Mouse (Mus musculus) hindbrain, embryonic 13.5 days (tissue): ENCODE measurements around the gene Anxa5. TPM values are rescaled to one million over a fixed set of nuclear protein-coding genes. Genes with fewer than 3 reads are reported as not detected.

Source experiments
- ATAC-seq: fragments of 200-750 bp; cut with Nextera tagmentation; 2 replicates; pipeline ENCODE4 v1.8.0; 2017; ENCODE audit warnings: moderate TSS enrichment; ENCODE audit not compliant: low FRiP score
- H3K27ac ChIP-seq: fragments of 300-500 bp; sonication (generic); 2 replicates; pipeline ENCODE4 v1.5.1; 2015; ENCODE audit warnings: inconsistent platforms, mild to moderate bottlenecking, moderate library complexity
- H3K27me3 ChIP-seq: fragments of 300-500 bp; sonication (generic); 2 replicates; pipeline ENCODE4 v1.6.1; 2015; ENCODE audit warnings: mild to moderate bottlenecking, inconsistent platforms
- H3K36me3 ChIP-seq: fragments of 300-500 bp; sonication (generic); 2 replicates; pipeline ENCODE4 v1.6.1; 2015; ENCODE audit warnings: mild to moderate bottlenecking, inconsistent platforms
- H3K4me1 ChIP-seq: fragments of 300-500 bp; sonication (generic); replicated peaks from 2 replicates; pipeline ENCODE4 v1.6.1; 2015; ENCODE audit warnings: inconsistent platforms
- H3K4me2 ChIP-seq: fragments of 300-500 bp; sonication (generic); 2 replicates; pipeline ENCODE4 v1.6.1; 2015; ENCODE audit warnings: inconsistent platforms, mild to moderate bottlenecking, moderate library complexity
- H3K4me3 ChIP-seq: fragments of 300-500 bp; sonication (generic); 2 replicates; pipeline ENCODE4 v1.5.1; 2015; ENCODE audit warnings: mild to moderate bottlenecking, inconsistent platforms
- H3K9ac ChIP-seq: fragments of 300-500 bp; sonication (generic); 2 replicates; pipeline ENCODE4 v1.6.1; 2015; ENCODE audit warnings: mild to moderate bottlenecking, inconsistent platforms
- H3K9me3 ChIP-seq: fragments of 300-500 bp; sonication (generic); 2 replicates; pipeline ENCODE4 v1.6.1; 2016; ENCODE audit warnings: inconsistent platforms
- WGBS: fragments of 180-500 bp; shearing (Covaris S2); methylation state at CpG from one replicate; pipeline ENCODE4 v1.1.7; 2015; 5-methylcytosine and 5-hydroxymethylcytosine counted together
- polyA plus RNA-seq: library from polyadenylated mRNA; unstranded; fragments of >200 nt; fragmentation: Nextera tagmentation; extraction: Ambion mirVana; gene quantifications from 2 replicates; pipeline ENCODE4 v1.2.1, GENCODE M21; 2015

The Anxa5 gene
- polyA plus RNA-seq = 85.5 and 88.8 TPM in 2 replicates

DNA sequence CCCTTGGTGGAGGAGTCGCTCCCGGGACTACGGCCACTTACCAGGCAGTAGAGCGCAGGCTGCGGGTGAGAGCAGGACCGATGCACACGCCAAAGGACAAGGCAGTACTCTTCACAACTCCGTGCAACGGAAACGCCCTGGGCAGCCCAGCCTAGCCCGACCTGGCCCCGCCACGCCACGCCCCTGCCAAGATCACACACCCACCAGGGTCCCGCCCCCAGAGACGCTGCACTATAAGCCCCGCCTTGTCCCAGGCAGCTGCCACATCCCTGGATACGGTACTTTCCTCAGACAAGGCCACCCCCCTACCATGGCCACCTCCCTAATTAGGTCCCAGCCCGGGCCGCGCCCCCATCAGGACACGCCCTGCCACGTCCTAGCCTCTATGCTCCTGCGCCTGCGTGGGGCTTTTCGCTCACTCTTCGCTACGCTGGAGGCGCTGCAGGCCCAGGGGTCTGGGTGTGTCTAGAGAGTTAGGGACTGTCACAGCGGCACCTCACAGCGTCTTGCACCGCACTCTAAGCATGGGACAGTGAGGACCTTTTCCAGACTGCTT, at the start of gene Anxa5, which contains the start of gene 1810062G17Rik:
Gene Anxa5, minus strand, starts transcription at position 363 of the 556 bp plus-strand sequence.
Gene 1810062G17Rik, plus strand, starts transcription at position 406 of the 556 bp plus-strand sequence.
- H3K36me3 ChIP-seq = no peaks in the 10 kb centered on the region
- peak within 1 kb of the TSS; percentile 97 for H3K4me2 ChIP-seq
- H3K9me3 ChIP-seq = no peaks in the 10 kb centered on the region
- ATAC-seq = peak; percentile 96
- peaks cover 20% of the 10 kb centered on the region for H3K4me1 ChIP-seq
- WGBS = under 1% methylated on average over 32 of the region's 32 CpGs
- peaks cover 6% of the 10 kb centered on the region; the same call in 1 of the 2 replicates for H3K27me3 ChIP-seq
- peak within 1 kb of the TSS; percentile 25; the same call in 1 of the 2 replicates for H3K27ac ChIP-seq
- H3K4me3 ChIP-seq = peak within 1 kb of the TSS; percentile 63
- peak within 1 kb of the TSS; percentile 77 for H3K9ac ChIP-seq

DNA sequence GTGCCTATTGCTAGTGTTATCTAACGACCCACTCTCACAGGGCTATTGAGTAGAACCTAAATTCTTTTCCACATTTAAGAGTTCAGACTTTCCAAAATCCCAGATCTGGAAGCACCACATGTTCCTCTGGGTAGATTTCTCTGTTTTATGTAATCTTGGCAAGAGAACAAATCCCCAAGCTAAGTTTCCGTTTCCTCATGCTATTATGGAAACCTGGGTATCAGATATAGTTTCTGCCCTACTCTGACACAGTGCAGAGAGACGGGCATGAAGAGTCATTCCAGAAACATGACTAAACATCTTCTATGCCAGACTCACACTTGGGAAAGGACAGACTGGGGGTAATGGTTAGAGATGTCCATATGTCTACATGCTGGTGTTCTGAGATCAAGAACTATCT, 48.8 kb upstream of the Anxa5 start:
- no peak overlapping the region for H3K4me2 ChIP-seq
- no peak overlapping the region for H3K9ac ChIP-seq
- ATAC-seq = no peak
- H3K9me3 ChIP-seq = no peaks in the 10 kb centered on the region
- H3K27me3 ChIP-seq = peaks cover 40% of the 10 kb centered on the region
- peaks cover 14% of the 10 kb centered on the region for H3K4me1 ChIP-seq
- no peak overlapping the region for H3K27ac ChIP-seq
- H3K4me3 ChIP-seq = no peak overlapping the region
- H3K36me3 ChIP-seq = no peaks in the 10 kb centered on the region
- 90% methylated on average over 3 of the region's 3 CpGs for WGBS

DNA sequence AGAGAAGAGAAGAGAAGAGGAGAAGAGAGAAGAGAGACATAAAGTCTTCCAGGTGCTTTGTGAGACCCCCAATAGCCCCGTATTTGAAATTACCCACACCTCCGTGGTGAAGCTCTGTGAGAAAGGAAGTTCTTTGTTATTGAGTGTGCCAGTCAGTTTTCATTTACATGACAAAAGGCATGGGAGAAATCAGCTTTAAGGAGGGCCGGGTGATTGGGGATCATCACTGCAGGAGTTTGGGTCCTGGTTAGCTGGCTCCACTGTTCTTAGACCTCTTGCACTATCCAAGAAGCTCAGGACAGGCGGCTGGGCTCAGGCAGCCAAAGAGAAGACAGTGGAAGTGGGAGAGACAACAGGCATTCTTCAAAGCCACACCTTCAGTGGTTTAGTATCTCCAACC, 46.4 kb upstream of the Anxa5 start:
- H3K4me2 ChIP-seq = no peak overlapping the region; the same call in 1 of the 2 replicates
- no peak overlapping the region for H3K4me3 ChIP-seq
- peaks cover 46% of the 10 kb centered on the region for H3K27me3 ChIP-seq
- 4% methylated on average over 4 of the region's 4 CpGs for WGBS
- ATAC-seq = no peak
- no peak overlapping the region for H3K27ac ChIP-seq
- H3K4me1 ChIP-seq = peaks cover 14% of the 10 kb centered on the region
- H3K9me3 ChIP-seq = no peaks in the 10 kb centered on the region
- no peak overlapping the region for H3K9ac ChIP-seq
- no peaks in the 10 kb centered on the region for H3K36me3 ChIP-seq

DNA sequence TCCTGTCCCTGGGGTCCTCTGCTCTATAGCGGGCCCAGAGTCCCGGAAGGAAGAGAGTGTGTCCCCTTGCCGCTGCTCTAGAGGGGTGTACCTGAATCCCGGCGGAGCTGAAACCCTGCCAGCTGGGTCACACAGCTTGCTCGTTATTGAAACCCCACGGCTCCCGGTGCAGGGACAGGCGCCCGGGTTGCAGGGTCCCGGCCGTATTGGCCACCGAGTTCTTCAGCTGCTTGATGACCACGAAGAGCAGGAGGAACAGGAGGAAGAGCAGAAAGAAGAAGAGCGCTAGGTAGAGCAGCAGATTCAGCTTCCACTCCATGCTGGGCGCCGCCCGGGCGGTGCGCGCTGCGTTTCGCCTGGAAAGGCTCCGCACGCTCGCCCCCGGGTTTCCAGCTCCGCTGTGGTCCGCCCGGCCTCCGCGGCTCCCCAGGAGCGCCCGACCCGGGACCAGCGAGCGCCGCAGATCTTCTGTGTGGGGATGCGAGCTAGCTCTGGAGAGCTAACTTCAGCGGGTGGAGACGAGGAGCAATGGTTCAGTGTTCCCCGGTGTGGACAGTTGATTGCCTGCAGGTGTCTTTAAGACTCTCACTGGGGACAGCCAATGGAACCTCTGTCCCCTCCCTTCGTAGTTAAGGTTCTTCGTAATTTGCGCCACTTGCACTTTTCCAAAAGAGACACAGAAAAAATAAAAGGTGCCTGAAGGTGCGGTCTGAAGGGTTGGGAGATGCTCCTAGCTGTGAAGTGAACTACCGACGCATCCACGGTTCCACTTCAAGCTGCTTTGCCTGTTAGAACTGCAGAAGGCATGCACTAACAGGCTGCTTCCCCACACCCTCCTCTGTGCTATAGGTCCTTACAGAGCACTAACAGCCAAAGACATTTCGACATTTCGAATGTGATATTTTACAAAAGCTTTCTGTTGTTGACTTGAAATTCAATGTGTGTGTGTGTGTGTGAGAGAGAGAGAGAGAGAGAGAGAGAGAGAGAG, 45.7 kb upstream of the Anxa5 start, which contains the start of gene Gm11549:
Gene Gm11549, minus strand, starts transcription at position 741 of the 988 bp plus-strand sequence.
- H3K9me3 ChIP-seq = no peaks in the 10 kb centered on the region
- H3K9ac ChIP-seq = peak within 1 kb of the TSS; percentile 73
- H3K27me3 ChIP-seq = peaks cover 46% of the 10 kb centered on the region
- H3K27ac ChIP-seq = no peak within 1 kb of the TSS
- H3K4me3 ChIP-seq = peak within 1 kb of the TSS; percentile 57
- peak; percentile 78 for ATAC-seq
- under 1% methylated on average over 51 of the region's 51 CpGs for WGBS
- no peaks in the 10 kb centered on the region for H3K36me3 ChIP-seq
- peak within 1 kb of the TSS; percentile 97 for H3K4me2 ChIP-seq
- peaks cover 14% of the 10 kb centered on the region for H3K4me1 ChIP-seq

DNA sequence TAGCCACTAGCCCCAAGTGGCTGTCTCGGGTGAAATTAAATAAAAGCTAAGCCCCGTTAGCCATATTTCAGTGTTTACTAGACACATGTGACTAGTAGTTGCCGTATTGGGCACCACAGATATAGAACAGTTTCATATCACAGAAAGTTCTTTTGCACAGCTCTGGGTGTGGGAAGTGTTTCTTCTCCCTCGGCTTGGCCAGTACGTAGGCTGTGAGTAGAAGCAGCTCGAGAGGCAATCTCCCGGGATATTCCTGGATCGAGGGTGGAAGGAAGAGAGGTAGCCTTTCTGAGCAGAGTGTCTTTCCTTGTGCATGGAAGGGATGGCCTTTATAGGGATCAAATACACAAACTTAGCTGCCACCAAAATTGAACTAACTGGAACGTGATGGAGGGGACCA, 40.5 kb upstream of the Anxa5 start:
- no peak overlapping the region for H3K27ac ChIP-seq
- H3K27me3 ChIP-seq = peaks cover 23% of the 10 kb centered on the region
- no peaks in the 10 kb centered on the region for H3K36me3 ChIP-seq
- H3K9ac ChIP-seq = no peak overlapping the region
- H3K4me2 ChIP-seq = no peak overlapping the region
- no peaks in the 10 kb centered on the region for H3K9me3 ChIP-seq
- 88% methylated on average over 9 of the region's 9 CpGs for WGBS
- no peak overlapping the region for H3K4me3 ChIP-seq
- peaks cover 5% of the 10 kb centered on the region for H3K4me1 ChIP-seq
- ATAC-seq = no peak

DNA sequence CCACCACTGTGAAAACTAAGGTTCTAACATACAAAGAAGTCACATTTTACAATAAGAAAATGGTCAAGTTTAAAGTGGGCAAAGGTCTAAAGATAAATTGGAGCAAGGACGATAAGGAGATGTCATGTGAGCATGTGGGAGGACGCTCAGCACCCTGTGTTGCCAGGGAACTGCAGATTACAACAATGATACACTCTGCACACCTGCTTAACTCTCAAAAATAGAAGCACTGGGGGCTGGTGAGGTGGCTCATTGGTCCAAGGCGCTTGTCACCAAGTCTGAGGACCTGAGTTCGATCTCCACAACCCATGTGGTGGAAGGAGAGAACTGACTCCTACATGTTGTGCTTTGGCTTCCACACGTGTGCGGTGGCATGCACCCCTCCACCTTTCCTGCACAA, 35.8 kb upstream of the Anxa5 start:
- Histone ChIP-seq H3K4me1 (no peaks in the 10 kb centered on the region), H3K9me3 (no peaks in the 10 kb centered on the region), H3K27ac (no peak overlapping the region), H3K36me3 (no peaks in the 10 kb centered on the region), H3K27me3 (no peaks in the 10 kb centered on the region), H3K4me2 (no peak overlapping the region), H3K9ac (no peak overlapping the region), H3K4me3 (no peak overlapping the region)
- ATAC-seq = no peak
- WGBS = 92% methylated on average over 6 of the region's 6 CpGs

DNA sequence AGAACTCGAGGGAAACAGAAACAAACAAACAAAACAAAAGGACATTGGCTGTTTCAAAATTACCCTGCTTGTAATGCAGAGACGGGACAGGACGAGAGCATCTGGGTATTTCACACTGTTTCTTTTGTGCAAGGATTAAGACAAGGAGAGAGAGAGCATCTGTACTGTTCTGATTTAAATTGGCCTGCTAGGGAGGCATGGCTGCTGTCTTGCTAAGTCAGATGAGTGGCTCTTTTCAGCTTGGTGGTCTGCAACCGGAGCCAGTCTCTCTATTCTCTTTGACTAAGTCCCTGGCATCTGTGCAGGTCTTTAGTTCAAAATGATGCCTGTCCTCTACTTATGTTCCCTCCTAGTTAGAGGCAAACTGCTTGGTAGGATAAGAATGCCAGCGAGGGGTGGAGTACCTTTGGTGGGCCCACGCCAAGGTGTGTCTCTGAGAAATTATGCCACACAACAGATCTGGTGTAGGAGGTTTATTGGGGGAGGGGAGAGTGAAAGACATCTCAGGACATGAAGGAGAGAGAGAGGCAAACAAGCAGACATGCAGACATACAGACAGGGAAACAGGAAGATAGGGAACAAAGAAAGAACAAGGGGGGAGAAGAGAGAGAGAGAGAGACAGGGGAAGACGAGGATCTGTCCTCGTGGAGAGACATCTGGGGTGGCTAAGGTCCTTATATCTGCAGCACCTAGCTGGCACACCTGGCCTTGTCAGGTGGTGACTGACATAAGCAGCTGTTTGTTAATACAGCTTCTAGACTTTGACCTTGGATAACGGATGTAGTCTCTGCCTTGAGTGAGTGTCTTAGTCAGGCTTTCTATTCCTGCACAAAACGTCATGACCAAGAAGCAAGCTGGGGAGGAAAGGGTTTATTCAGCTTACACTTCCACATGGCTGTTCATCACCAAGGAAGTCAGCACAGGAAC, 30.4 kb upstream of the Anxa5 start:
- ATAC-seq = no peak
- Histone ChIP-seq H3K4me2 (no peak overlapping the region), H3K9me3 (no peaks in the 10 kb centered on the region), H3K36me3 (no peaks in the 10 kb centered on the region), H3K4me3 (no peak overlapping the region), H3K27ac (no peak overlapping the region), H3K27me3 (no peaks in the 10 kb centered on the region), H3K9ac (no peak overlapping the region), H3K4me1 (no peaks in the 10 kb centered on the region)
- 53% methylated on average over 10 of the region's 10 CpGs for WGBS

DNA sequence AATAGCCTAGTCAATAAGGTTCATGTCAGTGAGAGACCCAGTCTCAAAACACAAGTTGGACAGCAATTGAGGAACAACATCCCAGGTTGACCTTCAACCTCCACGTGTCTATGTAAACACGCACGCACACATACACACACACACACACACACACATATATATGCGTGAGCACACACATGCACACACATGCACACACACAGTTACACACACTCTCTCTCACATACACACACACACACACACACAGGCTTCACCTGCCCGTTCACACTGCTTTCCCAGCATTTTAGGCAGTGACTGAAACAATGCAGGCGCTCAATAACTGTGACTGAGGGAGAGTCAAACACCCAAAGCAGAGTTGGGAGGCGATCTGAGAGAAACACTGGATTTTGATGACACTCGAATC, 29.6 kb upstream of the Anxa5 start:
- Histone ChIP-seq H3K4me3 (no peak overlapping the region), H3K27ac (no peak overlapping the region), H3K36me3 (no peaks in the 10 kb centered on the region), H3K9ac (no peak overlapping the region), H3K27me3 (no peaks in the 10 kb centered on the region), H3K9me3 (no peaks in the 10 kb centered on the region), H3K4me2 (no peak overlapping the region), H3K4me1 (no peaks in the 10 kb centered on the region)
- no peak for ATAC-seq
- 81% methylated on average over 8 of the region's 8 CpGs for WGBS

DNA sequence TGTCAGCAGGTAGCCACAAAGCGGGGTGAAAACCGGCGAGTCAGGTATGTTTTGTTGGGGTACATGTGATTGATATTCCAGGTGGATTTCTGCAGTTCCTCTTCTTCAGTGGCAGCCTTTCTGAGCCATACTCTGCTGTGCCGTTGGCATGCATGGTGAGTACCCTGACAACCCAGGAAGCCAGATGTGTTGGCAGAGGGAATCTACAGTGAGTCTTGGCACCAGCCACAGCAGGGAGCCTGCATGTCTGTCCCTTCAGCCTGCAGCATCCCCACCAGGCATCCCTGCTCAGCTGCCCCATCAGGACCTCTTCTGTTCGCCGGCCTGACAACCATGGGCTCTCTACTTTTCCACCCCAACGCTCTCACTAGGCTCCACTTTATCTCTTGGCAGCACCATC, 25.9 kb upstream of the Anxa5 start:
- WGBS = 79% methylated on average over 7 of the region's 7 CpGs
- no peak overlapping the region for H3K27ac ChIP-seq
- H3K4me2 ChIP-seq = no peak overlapping the region
- H3K4me1 ChIP-seq = 0 out of 2 replicates have a peak, but pooled peaks cover 2% of the 10 kb centered on the region
- H3K4me3 ChIP-seq = no peak overlapping the region
- no peaks in the 10 kb centered on the region for H3K36me3 ChIP-seq
- H3K9ac ChIP-seq = no peak overlapping the region
- no peaks in the 10 kb centered on the region for H3K27me3 ChIP-seq
- H3K9me3 ChIP-seq = no peaks in the 10 kb centered on the region
- no peak for ATAC-seq

DNA sequence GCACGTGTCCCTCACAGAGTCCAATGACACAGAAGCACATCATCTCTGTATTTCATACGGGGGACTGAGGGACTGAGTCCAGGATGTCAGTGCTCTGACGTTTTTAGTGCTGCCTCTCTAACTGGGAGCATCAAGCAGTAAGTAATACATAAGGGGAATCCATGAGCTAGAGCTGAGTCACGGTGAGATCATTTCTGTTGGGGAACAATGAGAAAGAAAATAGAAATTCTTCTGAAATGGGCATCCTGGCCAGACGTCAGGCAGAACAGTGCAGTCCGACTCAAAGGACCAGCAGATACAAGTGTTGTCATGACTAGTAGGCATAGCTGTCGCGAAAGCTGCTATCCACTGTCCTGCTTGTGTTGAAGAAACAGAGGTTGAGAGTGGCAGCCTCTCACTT, 25.3 kb upstream of the Anxa5 start:
- Histone ChIP-seq H3K4me1 (0 out of 2 replicates have a peak, but pooled peaks cover 3% of the 10 kb centered on the region), H3K27ac (no peak overlapping the region), H3K9me3 (no peaks in the 10 kb centered on the region), H3K36me3 (no peaks in the 10 kb centered on the region), H3K9ac (no peak overlapping the region), H3K4me3 (no peak overlapping the region), H3K27me3 (no peaks in the 10 kb centered on the region), H3K4me2 (no peak overlapping the region)
- WGBS = 91% methylated on average over 8 of the region's 8 CpGs
- no peak for ATAC-seq

DNA sequence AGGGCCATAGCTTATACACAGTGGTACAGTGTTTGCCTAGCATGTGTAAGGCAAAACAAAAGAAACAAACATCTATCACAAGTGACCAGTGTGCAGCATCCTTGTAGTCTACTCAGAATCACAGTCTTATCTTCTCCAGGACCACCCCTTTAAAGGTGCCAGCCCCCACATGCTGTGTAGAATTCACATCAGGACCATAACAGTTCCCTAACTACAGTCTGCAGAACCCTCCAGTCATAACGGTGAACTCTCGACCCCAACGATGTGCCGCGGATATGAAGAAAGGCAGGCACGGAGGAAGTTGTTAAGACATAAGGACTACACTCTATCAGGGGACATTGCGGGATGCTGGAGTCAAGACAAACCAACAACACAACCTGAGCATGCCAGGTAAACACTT, 23.7 kb upstream of the Anxa5 start:
- Histone ChIP-seq H3K4me1 (0 out of 2 replicates have a peak, but pooled peaks cover 3% of the 10 kb centered on the region), H3K27me3 (no peaks in the 10 kb centered on the region), H3K4me3 (no peak overlapping the region), H3K4me2 (no peak overlapping the region), H3K9me3 (no peaks in the 10 kb centered on the region), H3K27ac (no peak overlapping the region), H3K9ac (no peak overlapping the region), H3K36me3 (no peaks in the 10 kb centered on the region)
- ATAC-seq = no peak
- 94% methylated on average over 7 of the region's 7 CpGs for WGBS
